In genomic region chr11:45464501-45464900, GRCm38 (mm10) we compare ENCODE assay signal across 25 mouse cellular contexts.
"Had no signal": no experiment of that assay in that cellular context is flagged by ENCODE, and none has a peak within 500 bp of the region (broad histone marks: within the 10 kb centered on the region; RNA-seq: fewer than 3 reads in every experiment).

No protein-coding gene starts in this region.

- H3K4me2 ChIP-seq: limb, embryonic 13.5 days; liver, embryonic 12.5 days; liver, embryonic 15.5 days; lung, embryonic 15.5 days; midbrain, embryonic 13.5 days; neural tube, embryonic 13.5 days; stomach, embryonic 15.5 days had no signal

- H3K27ac ChIP-seq: kidney, postnatal 0 days; limb, embryonic 13.5 days; liver, embryonic 12.5 days; liver, embryonic 15.5 days; lung, embryonic 15.5 days; midbrain, embryonic 10.5 days; midbrain, embryonic 13.5 days; neural tube, embryonic 13.5 days; stomach, embryonic 15.5 days had no signal

- H3K36me3 ChIP-seq: limb, embryonic 13.5 days; liver, embryonic 12.5 days; liver, embryonic 15.5 days; lung, embryonic 15.5 days; midbrain, embryonic 10.5 days; midbrain, embryonic 13.5 days; neural tube, embryonic 13.5 days; stomach, embryonic 15.5 days had no signal

- DNase-seq: kidney, adult 18-20 months; kidney, adult 9 months; kidney, postnatal 36 days; left cerebral cortex, postnatal 4 days; liver; lung, adult 18-20 months; lung, postnatal 10 days; lung, postnatal 36 days; right cerebral cortex, adult 18-20 months; right cerebral cortex, postnatal 25 days; spleen, adult 18-20 months; thymus, adult 18-20 months; thymus, postnatal 36 days had no signal

- H3K27me3 ChIP-seq: limb, embryonic 13.5 days; liver, embryonic 12.5 days; liver, embryonic 15.5 days; lung, embryonic 15.5 days; megakaryocyte, embryonic 14.5 days; midbrain, embryonic 13.5 days; neural tube, embryonic 13.5 days; stomach, embryonic 15.5 days had no signal

- H3K9ac ChIP-seq: limb, embryonic 13.5 days; liver, embryonic 12.5 days; liver, embryonic 15.5 days; lung, embryonic 15.5 days; midbrain, embryonic 13.5 days; neural tube, embryonic 13.5 days; stomach, embryonic 15.5 days had no signal

- H3K4me3 ChIP-seq: limb, embryonic 13.5 days; liver, embryonic 12.5 days; liver, embryonic 15.5 days; lung, embryonic 15.5 days; megakaryocyte, embryonic 14.5 days; midbrain, embryonic 10.5 days; midbrain, embryonic 13.5 days; myocyte; neural tube, embryonic 13.5 days; stomach, embryonic 15.5 days had no signal

- H3K4me1 ChIP-seq: liver, embryonic 12.5 days; liver, embryonic 15.5 days; lung, embryonic 15.5 days; megakaryocyte, embryonic 14.5 days; midbrain, embryonic 10.5 days; stomach, embryonic 15.5 days had no signal

- ATAC-seq: liver, embryonic 12.5 days; midbrain, embryonic 13.5 days; midbrain, embryonic 16.5 days had no signal

- H3K9me3 ChIP-seq: limb, embryonic 13.5 days; liver, embryonic 12.5 days; liver, embryonic 15.5 days; lung, embryonic 15.5 days; midbrain, embryonic 10.5 days; midbrain, embryonic 13.5 days; neural tube, embryonic 13.5 days; stomach, embryonic 15.5 days had no signal
